Mouse (Mus musculus): ENCODE results near the gene Net1.

DNA sequence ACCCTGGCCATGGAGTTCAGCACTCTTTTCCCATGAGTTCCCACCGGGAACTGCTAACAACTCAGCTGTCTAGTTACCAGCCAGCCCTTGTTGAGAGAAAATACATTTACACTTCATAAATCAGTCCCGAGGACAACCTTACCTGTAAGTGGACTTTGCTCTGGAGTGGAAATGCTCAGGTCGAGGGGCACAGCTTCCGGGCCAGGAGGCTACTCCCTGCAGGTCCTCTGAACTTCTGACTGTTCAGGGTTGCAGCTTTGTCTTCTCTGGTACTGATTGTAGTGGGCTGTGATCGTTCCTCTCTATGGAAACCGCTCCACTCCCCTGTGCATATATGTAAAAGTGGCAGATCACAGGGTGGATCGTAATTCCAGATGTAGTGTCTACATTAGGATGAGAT, 26.7 kb upstream of the Net1 start:
- TF ChIP-seq TAL1 (IDR thresholded peaks at IDR 0.05; ENCODE audit: low read length) (no peak), GATA1 (IDR thresholded peaks at IDR 0.05; ENCODE audit: low read length) (no peak)
